Comparison of ENCODE assay signal across 8 mouse cellular contexts in the genomic region with DNA sequence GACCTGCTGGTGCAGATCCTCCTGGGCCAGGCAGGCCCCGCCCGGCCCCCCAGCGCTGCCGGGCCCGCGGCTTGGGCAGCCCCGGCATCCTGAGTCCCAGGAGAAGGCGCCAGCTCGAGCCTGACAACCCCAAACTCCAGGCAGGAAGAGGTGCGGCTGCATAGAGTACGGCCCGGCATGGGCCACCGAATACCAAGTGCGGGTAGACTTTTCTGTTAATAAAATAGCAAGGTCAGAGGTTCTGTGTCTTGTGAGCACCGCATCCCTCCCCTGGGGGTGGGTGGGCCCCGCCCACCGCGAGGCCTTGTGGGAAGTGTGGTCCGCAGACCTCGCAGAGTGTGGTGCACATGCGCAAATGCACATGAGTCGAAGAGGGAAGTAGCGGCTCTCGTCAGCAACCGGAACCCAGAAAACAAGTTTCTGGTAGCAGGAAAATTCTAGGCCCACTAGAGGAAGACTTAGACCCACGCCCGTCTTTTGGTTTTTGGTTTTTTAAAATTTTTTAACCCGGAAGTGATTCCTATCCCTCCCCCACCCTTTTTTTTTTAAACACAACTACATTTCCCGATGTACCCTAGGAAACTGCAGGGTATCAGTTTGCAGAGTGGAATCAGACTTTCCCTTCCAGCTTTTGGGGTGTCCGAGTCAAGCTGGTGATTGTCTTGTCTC. TPM values are rescaled to one million over a fixed set of nuclear protein-coding genes. Genes with fewer than 3 reads are reported as not detected.
A peak's percentile ranks its signal among the peaks of the same experiment; 100 is the strongest.
DNase-seq lines count a peak whose midpoint lies in the region; ATAC-seq lines count a peak whose summit lies in the region.

No protein-coding gene starts in this region.

- H3K4me3 ChIP-seq in megakaryocyte, embryonic 14.5 days (replicated peaks): peak overlapping the region; percentile 91

- DNase-seq in ZHBTc4 (ENCODE audit: low read depth, low spot score): peak; percentile 97
- peak; percentile 95 to 96 for DNase-seq in gastrocnemius, adult 8-10 months (ENCODE audit: low spot score in 2 of 2)
- peak; percentile 80 for DNase-seq in hindlimb bud, embryonic 11.5 days (ENCODE audit: extremely low spot score, low read depth, low spot score)
- DNase-seq in left cerebral cortex, adult 8-10 months (ENCODE audit: low spot score in 2 of 2): peak; percentile 87 to 94
- peak; percentile 95 for DNase-seq in right cerebral cortex, postnatal 10 days (ENCODE audit: low spot score in 2 of 2)
- peak; percentile 89 for DNase-seq in urinary bladder, postnatal 25 days (ENCODE audit: low spot score)

- H3K4me1 ChIP-seq in megakaryocyte, embryonic 14.5 days: peaks cover 38% of the 10 kb centered on the region

- no peaks in the 10 kb centered on the region for H3K27me3 ChIP-seq in megakaryocyte, embryonic 14.5 days (replicated peaks)

- peak; percentile 98 for ATAC-seq in common myeloid progenitor, adult 5-6 weeks (replicated peaks; ENCODE audit: low read depth, poor library complexity, severe bottlenecking)

- peaks cover 38% of the 10 kb centered on the region for H3K36me3 ChIP-seq in megakaryocyte, embryonic 14.5 days (replicated peaks; ENCODE audit: low read length)

- no peaks in the 10 kb centered on the region for H3K9me3 ChIP-seq in megakaryocyte, embryonic 14.5 days

RNA-seq across cellular contexts. Expression of gene 1700067K01Rik, which starts 3.4 kb away (rescaled TPM):
- 1.4 TPM in 1 of 2 replicates, not detected in the other for total RNA-seq in common myeloid progenitor, adult 5-6 weeks (2017)
- not detected for total RNA-seq in gastrocnemius, adult 8-10 months (2022)
- under 1 TPM; 0.34 to 0.77 (median 0.48) TPM for total RNA-seq in left cerebral cortex, adult 8-10 months (2022)
- polyA plus RNA-seq in megakaryocyte, embryonic 14.5 days (2012; ENCODE audit: insufficient read depth, low replicate concordance): 0.75 and 2.7 TPM in 2 replicates

RNA-seq across cellular contexts. Expression of gene Samd1, which starts 7.2 kb away (rescaled TPM):
- total RNA-seq in common myeloid progenitor, adult 5-6 weeks (2017): 42.2 and 48.2 TPM in 2 replicates
- total RNA-seq in gastrocnemius, adult 8-10 months (2022): 10 to 100 TPM; 14.6 to 17.7 (median 16.2) TPM
- total RNA-seq in left cerebral cortex, adult 8-10 months (2022): 10 to 100 TPM; 43.5 to 53.7 (median 46.3) TPM
- polyA plus RNA-seq in megakaryocyte, embryonic 14.5 days (2012; ENCODE audit: insufficient read depth, low replicate concordance): 72.0 and 104 TPM in 2 replicates

RNA-seq across cellular contexts. Expression of gene 2210011C24Rik, which starts 7.3 kb away (rescaled TPM):
- total RNA-seq in common myeloid progenitor, adult 5-6 weeks (2017): not detected in 2 replicates
- 1 to 10 TPM; 1.1 to 3.9 (median 2.5) TPM for total RNA-seq in gastrocnemius, adult 8-10 months (2022)
- total RNA-seq in left cerebral cortex, adult 8-10 months (2022): 1 to 10 TPM in 3 of 4 experiments, under 1 TPM in 1; 0.37 to 2.6 (median 1.5) TPM
- not detected in 2 replicates for polyA plus RNA-seq in megakaryocyte, embryonic 14.5 days (2012; ENCODE audit: insufficient read depth, low replicate concordance)

RNA-seq across cellular contexts. Expression of gene Palm3, which starts 16.6 kb away (rescaled TPM):
- total RNA-seq in common myeloid progenitor, adult 5-6 weeks (2017): not detected in 2 replicates
- total RNA-seq in gastrocnemius, adult 8-10 months (2022): under 1 TPM in 2 of 4 experiments, not detected in 2; 0.11 to 0.16 TPM
- 1 to 10 TPM; 1.5 to 4.5 (median 2.3) TPM for total RNA-seq in left cerebral cortex, adult 8-10 months (2022)
- polyA plus RNA-seq in megakaryocyte, embryonic 14.5 days (2012; ENCODE audit: insufficient read depth, low replicate concordance): not detected in 2 replicates

RNA-seq across cellular contexts. Expression of gene Prkaca, which starts 31.9 kb away (rescaled TPM):
- 26.6 and 28.1 TPM in 2 replicates for total RNA-seq in common myeloid progenitor, adult 5-6 weeks (2017)
- total RNA-seq in gastrocnemius, adult 8-10 months (2022): 100 to 1,000 TPM; 144 to 161 (median 159) TPM
- 100 to 1,000 TPM; 247 to 270 (median 264) TPM for total RNA-seq in left cerebral cortex, adult 8-10 months (2022)
- polyA plus RNA-seq in megakaryocyte, embryonic 14.5 days (2012; ENCODE audit: insufficient read depth, low replicate concordance): 25.3 and 30.8 TPM in 2 replicates

Comparison
In these comparisons a context has a peak if more than half of its experiments do, and no peak if none do; other contexts are left out.
1. Peak in every context shown above with its lines: DNase-seq, ATAC-seq and H3K4me3 ChIP-seq.